Mouse (Mus musculus) c-Kit-positive CD71-negative TER-119-negative erythroid progenitor cells, embryonic 14.5 days (primary cell): ENCODE results near the gene Cacna1c.

Experiments used
- DNase-seq: peaks from one replicate; pipeline ENCODE4 v3.0.0-alpha.2; 2013; ENCODE audit warnings: low read depth

Cacna1c gene

GRCm38 (mm10) chr6:119095081-119095480 is 101.1 kb downstream of the Cacna1c start:
- no peak for DNase-seq

- no peak for DNase-seq
Observed at GRCm38 (mm10) chr6:119089173-119089572, 107.0 kb downstream of the Cacna1c start.

GRCm38 (mm10) chr6:119088381-119088780 is 107.8 kb downstream of the Cacna1c start:
- DNase-seq: no peak

GRCm38 (mm10) chr6:119087919-119088318 is 108.3 kb downstream of the Cacna1c start:
- DNase-seq: no peak

DNA sequence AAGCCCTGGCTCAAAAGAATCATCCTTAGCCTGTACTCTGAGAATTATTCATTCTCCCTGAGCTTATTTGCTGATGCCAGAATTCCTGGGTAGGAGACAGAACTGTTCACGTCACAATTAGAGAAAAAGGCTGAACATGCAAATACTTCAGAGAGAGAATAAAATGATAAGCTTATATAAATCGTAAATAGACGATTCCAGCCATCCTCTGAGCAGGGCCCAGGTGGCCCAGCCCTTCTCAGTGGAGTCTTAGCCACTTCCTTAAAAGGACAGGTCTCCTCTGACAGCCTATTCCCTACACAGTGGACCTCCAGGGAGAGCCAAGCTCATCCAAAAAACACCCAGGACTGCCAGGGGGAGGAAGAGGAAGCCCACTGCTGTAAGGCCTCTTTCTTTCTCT is 110.4 kb downstream of the Cacna1c start:
- no peak for DNase-seq

GRCm38 (mm10) chr6:119084532-119084931 is 111.7 kb downstream of the Cacna1c start:
- DNase-seq: no peak

DNA sequence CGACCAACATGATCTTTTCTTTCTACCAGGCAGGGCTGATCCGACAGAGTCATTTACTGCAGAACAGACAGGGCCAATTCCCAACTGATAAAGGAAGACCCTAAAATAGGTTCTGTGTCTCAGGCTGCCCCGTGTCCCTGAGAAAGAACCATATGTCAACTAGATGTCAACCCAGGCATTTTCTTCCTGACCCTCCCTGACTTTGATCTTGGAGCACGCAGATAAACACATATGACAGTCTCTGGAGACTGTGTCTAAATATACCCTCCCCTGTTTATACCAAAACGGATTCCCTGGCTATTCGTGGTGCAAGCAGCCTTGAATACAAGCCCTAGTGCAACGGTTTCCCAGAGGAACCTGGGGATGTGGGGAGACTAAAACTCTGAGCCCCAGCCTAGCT is 112.7 kb downstream of the Cacna1c start:
- no peak for DNase-seq

- no peak for DNase-seq
Observed at GRCm38 (mm10) chr6:119082662-119083061, 113.6 kb downstream of the Cacna1c start.

DNA sequence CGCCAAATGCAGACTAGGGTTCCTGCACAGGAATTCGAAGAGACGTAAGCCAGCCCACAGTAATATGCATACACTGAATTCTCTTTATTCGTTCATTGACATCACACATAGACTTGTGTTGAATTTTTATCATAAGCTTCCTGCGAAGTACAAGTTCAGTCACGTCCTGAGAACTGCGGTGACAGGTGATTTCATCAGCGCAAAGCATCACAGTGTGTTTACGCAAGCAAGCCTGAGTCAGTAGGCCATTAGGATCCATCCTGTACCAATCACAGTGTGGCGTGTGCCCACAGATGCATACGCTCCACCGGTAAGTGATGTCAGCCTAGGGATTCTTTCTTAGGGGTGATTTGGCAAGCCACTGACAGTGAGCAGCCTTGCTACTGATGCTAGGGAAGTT is 114.6 kb downstream of the Cacna1c start:
- DNase-seq: no peak

DNA sequence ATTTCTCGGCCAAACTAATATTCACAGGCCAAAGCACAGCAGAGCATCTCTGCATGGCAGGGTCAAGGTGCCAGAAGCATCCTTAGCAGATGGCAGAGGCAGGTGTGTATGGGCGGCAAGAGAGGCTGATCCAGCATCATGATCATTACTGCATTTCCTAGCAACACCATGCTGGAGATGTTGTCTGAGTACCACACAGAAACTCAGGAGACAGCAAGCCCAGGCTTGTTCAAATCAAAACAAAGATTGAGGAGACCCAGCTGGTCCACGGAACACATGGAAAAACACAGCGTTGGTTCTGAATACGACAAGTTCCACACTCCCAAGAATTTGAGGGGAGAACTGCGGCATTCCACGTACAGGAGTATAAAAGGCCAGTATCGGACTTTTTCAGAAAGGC is 116.6 kb downstream of the Cacna1c start:
- no peak for DNase-seq

GRCm38 (mm10) chr6:119078912-119079311 is 117.3 kb downstream of the Cacna1c start:
- DNase-seq: no peak

DNA sequence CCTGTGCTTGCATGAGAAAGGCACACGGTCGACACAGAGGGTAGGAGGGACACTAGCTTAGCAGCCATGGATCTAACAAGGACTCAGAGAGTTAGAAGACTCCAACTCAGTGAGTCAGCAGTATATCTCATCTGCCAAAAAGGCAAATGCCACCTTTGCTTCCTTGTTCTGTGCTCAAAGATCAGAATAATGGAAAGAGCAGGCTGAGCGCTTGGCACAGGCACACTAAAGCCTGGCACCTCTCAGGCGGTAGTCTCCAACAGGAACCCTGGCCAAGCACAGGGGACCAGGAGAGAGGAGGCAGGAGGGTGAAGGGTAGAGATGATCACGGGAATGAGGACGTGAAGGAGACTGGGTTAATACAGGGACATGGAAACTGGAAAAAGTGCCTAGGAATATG is 119.0 kb downstream of the Cacna1c start:
- DNase-seq: no peak

DNA sequence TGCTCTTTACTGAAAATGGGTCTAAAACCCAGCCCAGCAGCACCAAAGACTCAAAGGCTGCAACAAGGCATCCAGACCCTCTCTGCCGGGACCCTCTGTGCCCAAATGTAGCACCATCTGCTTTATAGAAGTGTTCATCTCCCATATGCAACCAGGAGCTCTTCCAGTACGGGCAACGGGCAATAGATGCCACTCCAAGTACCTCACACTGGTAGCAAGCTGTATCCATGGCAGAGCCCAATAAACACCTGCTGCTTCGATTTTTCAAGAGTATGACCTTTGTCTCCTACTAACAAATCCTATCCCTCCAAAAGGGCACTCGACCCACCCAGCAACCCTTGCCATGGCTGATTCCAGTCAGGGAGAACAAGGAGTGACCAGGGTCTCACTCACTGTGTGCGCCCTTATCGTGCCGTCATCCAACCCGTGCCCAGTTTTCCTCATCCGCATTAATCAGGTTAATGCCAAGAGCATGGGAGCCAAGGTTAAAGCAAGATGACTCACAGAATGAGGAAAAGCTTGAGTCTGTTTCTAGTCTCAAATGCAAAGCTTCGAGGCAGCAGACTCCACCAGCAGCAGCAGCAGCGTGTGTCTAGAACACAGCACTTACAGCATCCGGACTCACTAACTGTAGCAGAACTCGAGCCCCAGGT is 122.7 kb downstream of the Cacna1c start:
- no peak for DNase-seq

GRCm38 (mm10) chr6:119072772-119073171 is 123.4 kb downstream of the Cacna1c start:
- no peak for DNase-seq

DNA sequence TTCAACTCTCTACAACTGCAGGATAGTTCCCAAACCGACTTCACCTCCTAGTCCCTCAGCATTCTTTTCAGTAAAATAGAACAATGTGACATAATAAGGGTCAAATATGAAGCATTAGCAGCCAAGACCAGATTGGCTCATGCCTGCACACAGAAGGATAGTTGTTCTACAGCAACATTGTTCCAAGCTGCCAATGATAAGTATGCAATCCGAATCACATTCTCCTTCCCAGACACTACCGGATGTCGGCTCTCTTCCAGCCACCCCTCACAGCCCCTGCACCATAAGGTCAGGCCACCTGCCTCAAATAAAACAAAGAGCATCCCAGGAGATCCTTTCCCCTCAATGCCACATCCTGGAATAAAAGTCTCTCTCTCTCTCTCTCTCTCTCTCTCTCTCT is 125.4 kb downstream of the Cacna1c start:
- no peak for DNase-seq

DNA sequence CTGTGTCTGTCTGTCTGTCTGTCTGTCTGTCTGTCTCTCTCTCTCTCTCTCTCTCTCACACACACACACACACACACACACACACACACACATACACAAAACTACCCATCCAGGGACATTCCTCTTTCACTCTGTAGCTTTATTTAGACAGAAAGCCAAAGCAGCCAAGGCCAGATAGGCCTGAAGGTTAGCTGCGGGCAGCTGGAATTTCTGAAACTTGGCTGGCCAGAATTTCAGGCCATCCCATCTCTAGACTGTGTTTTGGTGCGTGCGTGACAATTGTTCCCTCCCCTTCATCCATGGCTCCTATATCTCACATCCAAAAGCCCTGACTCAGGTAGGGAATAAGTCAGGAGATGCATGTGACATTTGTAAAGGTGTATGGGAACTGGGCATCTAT is 125.9 kb downstream of the Cacna1c start:
- DNase-seq: no peak

DNA sequence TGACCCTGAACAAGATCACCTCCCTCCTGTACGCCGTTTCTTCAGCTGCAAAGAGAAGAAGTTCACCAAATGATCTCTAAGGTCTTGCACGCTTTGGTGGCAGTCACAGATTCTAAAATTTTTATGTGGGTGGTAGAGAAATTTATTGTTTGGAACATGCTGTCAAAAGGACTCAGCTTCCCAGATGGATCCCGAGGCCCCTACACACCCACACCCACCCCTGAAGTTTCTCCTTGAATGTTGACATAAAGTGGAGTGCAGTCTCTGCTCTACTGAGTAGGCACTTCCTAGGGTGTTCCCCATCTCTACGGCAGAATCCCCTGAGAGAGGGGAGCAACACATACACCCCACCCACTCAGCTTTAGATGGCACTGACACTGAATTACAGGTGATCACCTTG is 127.1 kb downstream of the Cacna1c start:
- no peak for DNase-seq

- DNase-seq: no peak
Observed at GRCm38 (mm10) chr6:119068650-119069049, 127.6 kb downstream of the Cacna1c start.

GRCm38 (mm10) chr6:119064961-119065360 is 131.3 kb downstream of the Cacna1c start:
- DNase-seq: no peak

DNA sequence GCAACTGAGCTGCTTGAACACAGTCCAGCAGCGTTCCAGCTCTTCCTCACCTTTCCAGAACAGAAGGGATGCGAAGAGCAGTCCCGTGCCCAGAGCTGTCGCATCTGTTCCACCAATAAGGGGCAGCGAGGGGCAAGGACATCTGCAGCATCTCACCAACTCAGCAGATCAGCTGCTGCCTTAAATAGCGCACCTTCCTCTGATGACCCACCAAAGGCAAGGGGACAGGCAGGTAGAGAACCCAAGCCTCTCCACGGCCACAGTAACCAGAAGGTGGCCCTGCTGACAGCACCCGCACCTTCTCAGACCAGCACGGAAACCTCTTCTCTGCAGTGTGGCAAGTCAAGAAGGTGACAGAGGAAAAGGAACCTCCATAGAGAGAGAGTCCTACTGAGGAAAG is 131.8 kb downstream of the Cacna1c start:
- no peak for DNase-seq

DNA sequence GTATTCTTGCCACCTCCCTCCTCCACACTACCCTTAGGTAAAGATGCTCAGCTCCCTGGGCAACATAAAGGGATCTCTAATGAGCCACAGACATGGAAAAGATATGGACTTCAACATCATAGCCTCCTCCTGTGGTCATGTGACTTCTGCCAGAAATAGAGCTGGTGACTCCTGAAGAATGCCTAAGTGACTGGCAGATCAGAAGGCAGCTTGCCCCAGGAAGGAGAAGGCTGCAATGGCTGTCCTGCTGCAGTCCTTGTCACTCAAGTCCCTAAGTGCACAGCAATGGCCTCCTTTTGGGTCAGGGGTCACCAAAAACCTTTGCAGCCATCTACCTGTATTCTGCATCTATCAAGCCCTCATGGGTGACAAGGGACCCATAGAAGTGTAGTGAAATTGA is 133.5 kb downstream of the Cacna1c start:
- no peak for DNase-seq

- DNase-seq: no peak
Observed at GRCm38 (mm10) chr6:119058896-119059295, 137.3 kb downstream of the Cacna1c start.

DNA sequence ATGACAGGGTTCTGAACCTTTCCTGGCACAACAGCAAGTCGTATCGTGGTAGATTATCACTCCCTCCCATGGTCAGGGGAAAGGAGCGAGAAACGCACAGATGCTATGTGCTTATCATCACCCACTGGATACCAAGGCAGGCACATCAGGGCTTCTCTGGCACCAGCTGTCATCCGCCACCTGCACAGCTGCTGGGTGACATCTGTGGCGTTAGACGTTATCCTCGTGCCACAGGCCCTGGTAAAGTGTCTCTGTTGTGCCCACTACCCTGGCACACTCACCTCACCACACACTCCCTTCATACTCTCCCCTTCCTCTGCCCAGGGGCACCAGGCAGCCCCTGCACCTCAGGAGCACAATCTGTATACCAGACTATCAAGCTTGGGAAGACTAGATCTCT is 137.8 kb downstream of the Cacna1c start:
- no peak for DNase-seq

GRCm38 (mm10) chr6:119057076-119057479 is 139.1 kb downstream of the Cacna1c start:
- DNase-seq: no peak

DNA sequence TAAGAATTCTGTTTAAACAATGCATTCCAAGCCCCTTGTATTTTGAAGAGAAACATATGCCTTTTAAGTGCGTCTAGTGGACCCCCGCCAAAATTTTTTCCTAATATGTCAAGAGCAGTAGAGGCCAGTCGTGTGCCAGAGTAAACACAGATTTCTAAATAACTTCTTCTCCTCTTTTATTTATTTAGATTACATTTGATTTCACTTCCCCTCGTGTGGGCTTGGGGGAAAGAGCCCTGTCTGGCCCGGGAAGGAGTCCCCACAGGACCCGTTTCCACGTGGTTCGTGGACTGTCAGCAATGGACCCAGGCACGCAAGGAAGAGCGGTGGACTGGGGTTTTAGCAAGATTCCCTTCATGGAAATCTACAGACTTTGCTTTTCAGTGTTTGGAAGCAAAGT is 143.4 kb downstream of the Cacna1c start:
- DNase-seq: no peak
